Mouse (Mus musculus): ENCODE results near the gene Plscr3.

The Plscr3 gene

GRCm38 (mm10) chr11:69891482-69891881, 45.3 kb downstream of the Plscr3 start:
- no peak for DNase-seq (ENCODE audit: low spot score in 2 of 2)

GRCm38 (mm10) chr11:69894671-69895070, 48.5 kb downstream of the Plscr3 start:
- DNase-seq (ENCODE audit: low spot score in 2 of 2), result peak; percentile 86 to 90

GRCm38 (mm10) chr11:69895291-69895690, 49.1 kb downstream of the Plscr3 start, which contains the start of gene Acap1:
TSS of gene Acap1 (minus strand) at chr11:69895539.
- DNase-seq (ENCODE audit: low spot score in 2 of 2), result peak; percentile 71 to 76

DNA sequence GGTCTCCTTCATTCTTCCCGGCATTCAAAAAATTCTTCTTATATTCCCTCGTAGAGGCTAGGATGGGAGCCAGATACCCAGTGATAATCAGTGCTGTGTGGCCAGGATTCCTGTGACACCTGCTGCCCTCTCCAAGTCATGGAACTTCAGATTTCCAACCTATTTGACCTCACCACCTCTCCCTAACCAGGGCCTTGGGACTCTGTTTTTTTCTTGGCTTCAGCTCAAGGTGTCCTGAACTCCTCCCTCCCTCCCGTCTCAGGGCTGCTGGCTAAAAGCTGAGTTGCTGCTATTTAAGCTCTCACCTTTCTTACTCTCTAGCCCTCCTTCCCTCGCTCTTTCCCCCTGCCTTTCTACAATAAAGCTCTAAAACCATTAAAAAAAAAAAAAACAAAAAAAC, 53.7 kb downstream of the Plscr3 start:
- DNase-seq (ENCODE audit: low spot score in 2 of 2), result no peak

GRCm38 (mm10) chr11:69900471-69901405, 54.6 kb downstream of the Plscr3 start, which contains the start of the genes 2810408A11Rik and Neurl4:
TSS of gene 2810408A11Rik (minus strand) at chr11:69900987.
TSS of gene Neurl4 (plus strand) at chr11:69901072.
- DNase-seq (ENCODE audit: low spot score in 2 of 2), result peak; percentile 90 to 94

GRCm38 (mm10) chr11:69901406-69901846, 55.2 kb downstream of the Plscr3 start:
- peak; percentile 91 to 95 for DNase-seq (ENCODE audit: low spot score in 2 of 2)
